Mouse (Mus musculus) frontal cortex, postnatal 25 days (tissue): Measurements from ENCODE around the gene Rcor1.

Experiments used
- DNase-seq, 2 experiments: peaks; one replicate each; pipeline ENCODE4 v3.0.0; 2022; ENCODE audit warnings: low spot score in 2 of 2

Rcor1 gene

GRCm38 (mm10) chr12:111038976-111039612 is at the start of gene Rcor1:
Gene Rcor1, plus strand, starts transcription at chr12:111039351.
- DNase-seq, result peak; percentile 96 to 98

- DNase-seq, result no peak
These were observed 49.7 kb upstream of the Rcor1 start for GRCm38 (mm10) chr12:110989409-110989808.

- no peak for DNase-seq
These were observed 48.7 kb upstream of the Rcor1 start for GRCm38 (mm10) chr12:110990500-110990899.

DNA sequence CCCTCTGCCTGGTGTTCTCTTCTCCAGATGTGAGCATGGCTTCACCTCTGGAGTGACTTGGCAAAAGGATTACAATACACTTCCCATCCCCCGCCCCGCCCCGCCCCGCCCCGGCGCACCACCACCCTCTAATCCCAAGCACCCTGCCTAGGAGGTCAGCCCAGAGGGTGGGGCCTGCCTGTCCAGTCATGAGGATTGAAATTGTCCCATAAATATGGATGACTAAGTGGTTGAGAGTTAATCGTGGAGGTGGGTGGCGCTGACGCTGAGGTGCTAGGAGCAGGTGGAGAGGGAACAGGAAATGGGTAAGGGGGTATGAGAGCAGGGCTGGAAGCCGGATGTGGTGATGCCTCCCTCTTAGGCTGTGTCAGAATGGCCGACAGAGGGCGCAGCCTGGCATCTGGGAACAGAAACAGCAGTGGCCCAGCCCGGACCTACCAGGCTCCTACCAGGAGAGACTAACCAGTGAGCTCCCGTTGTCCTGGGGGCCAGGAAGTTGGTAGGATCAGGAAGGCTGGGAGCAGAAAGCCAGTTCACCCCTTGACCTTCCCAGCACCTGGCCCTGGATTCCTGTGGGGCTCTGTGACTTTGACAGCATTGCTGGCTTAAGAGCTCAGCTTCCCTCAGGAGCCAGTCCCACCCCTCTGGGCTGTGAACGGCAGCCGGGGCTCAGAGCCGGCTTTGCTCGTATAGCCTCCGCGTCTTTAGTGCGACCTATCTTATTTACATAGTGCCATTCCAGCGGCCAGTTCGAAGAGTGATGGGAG is 47.6 kb upstream of the Rcor1 start:
- no peak for DNase-seq

- peak; percentile 89 to 91 for DNase-seq
These were observed 47.0 kb upstream of the Rcor1 start for GRCm38 (mm10) chr12:110992128-110992553.

GRCm38 (mm10) chr12:110992771-110993170 is 46.4 kb upstream of the Rcor1 start:
- no peak for DNase-seq

GRCm38 (mm10) chr12:110993226-110993625 is 45.9 kb upstream of the Rcor1 start:
- DNase-seq, result no peak

- DNase-seq, result no peak
These were observed 44.5 kb upstream of the Rcor1 start for GRCm38 (mm10) chr12:110994666-110995065.

DNA sequence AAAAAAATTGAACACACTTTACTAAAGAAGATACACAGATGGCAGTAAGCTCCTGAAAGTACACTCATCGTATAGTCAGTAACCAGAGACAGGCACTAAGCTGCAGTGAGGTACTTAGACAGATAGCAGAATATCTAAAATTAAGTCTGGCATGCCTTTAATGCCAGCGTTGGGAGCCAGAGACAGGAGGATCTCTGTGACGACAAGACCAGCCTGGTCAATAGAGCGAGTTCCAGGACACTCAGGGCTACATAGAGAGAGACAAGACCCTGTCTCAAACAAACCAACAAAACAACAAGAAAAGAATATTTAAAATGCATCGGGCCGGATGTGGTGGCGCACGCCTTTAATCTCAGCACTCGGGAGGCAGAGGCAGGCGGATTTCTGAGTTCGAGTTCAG is 41.1 kb upstream of the Rcor1 start:
- no peak for DNase-seq

DNA sequence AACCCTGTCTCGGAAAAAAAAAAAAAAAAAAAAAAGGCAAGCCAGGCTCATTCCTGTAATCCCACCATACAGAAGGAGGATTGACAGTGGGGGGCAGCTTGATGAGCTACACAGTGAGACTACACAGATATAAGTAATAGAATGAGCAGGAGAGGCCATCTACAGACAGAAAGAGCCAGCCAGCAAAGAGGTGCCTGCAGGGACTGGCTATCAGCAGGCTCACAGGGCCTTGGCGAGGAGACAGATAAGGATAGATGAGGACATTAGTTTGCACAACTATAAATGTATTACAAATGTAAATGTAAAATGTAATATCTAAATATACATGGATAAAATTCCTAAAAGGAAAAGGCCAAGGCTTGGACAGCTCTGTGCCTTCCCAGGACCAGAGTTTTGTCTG is 39.3 kb upstream of the Rcor1 start:
- no peak for DNase-seq

DNA sequence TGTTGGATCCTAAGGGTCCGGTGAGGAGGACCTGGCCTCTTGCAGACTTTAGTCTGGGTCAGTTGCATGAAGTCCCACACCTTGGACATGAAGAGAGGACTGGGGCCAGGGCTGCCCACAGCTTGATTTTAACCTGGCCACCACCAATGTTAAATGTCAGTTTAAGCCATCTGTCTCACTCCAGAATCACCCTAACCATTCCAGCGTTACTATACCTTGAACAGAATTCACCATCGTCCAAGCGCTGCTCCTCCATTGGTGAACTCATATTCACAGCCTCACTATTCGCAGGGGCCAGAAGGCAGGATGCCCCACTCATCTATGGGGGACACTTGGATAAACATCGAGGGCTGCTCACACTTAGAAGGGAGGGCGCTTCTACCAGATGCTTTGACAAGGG is 38.2 kb upstream of the Rcor1 start:
- DNase-seq, result no peak

- no peak for DNase-seq
These were observed 35.0 kb upstream of the Rcor1 start for GRCm38 (mm10) chr12:111004142-111004541.

DNA sequence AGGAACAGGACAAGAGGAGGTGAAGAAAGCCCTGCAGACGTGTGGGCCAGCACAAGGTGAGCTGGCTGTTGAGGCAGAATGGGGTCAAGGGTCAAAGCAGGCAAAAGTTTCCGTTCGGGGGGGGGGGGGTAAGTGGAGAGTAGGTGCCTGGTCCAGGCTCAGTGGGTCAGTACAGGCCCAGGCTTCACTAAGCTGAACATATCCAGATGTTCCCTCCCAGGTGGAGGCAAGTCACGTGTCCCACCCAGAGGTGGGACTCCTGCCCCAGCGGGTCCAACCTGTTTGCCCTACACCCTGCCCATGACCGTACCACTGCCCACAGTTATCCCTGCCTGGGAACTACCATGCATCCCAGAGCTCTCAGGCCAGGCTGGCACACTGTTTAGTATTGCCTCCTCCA is 33.3 kb upstream of the Rcor1 start:
- no peak for DNase-seq

- DNase-seq, result no peak
These were observed 32.8 kb upstream of the Rcor1 start for GRCm38 (mm10) chr12:111006339-111006738.

- DNase-seq, result no peak
These were observed 31.7 kb upstream of the Rcor1 start for GRCm38 (mm10) chr12:111007134-111008103.

- DNase-seq, result no peak
These were observed 30.4 kb upstream of the Rcor1 start for GRCm38 (mm10) chr12:111008500-111009490.

GRCm38 (mm10) chr12:111009615-111010257 is 29.4 kb upstream of the Rcor1 start:
- no peak for DNase-seq

DNA sequence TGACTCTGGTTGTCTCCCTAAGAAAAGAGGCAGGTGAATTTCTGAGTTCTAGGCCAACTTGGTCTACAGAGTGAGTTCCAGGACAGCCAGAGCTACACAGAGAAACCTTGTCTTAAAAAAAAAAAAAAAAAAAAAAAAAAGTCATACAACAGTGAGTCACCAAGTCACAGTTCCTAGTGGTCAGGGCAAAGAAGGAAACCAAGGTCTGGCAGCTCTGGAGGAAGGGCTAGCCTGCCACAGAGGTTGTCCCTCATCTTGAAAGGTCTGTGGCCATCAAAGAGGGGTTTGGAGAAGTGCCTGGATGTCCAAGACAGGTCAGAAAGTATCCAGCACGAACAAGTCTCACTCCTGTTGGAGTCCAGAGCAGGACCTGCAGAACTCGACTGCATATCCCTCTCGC is 22.3 kb upstream of the Rcor1 start:
- DNase-seq, result no peak

DNA sequence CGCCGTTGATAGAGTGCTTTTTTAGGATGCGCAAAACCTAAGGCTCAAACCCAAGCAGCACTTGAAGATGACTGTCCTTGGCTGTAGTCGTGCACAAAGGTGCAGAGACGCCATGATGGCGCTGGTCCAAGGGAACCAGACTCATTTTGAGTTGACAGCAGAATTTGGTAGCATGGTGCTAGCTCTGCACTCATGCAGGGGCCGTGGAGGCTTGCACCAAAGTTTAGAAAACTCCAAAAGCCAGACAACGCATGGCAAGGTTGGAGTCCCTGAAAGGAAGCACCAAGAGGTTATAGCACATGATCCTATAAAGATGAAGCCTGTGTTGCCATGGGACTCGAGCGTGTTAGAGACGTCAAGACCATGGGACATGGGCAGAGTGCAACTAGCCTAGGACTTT is 21.1 kb upstream of the Rcor1 start:
- DNase-seq, result no peak

DNA sequence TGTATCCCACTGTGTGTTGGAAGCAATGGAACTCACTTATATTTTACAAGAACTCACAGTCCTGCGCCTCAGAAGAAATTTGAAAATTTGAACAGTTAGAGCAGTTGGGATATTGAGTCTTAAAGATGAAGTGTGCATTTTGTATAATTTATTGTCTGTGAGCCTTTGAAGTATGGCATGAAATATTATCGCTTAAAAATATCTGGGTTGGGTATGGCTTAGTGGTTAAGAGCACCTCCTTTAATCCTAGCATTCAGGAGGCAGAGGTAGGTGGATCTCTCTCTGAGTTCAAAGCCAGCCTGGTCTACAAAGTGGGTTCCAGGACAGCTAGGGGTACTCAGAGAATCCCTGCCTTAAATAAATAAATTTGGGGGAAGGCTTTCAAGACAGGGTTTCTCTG is 20.1 kb upstream of the Rcor1 start:
- DNase-seq, result no peak

GRCm38 (mm10) chr12:111021138-111021537 is 18.0 kb upstream of the Rcor1 start:
- DNase-seq, result no peak
